Comparison of ENCODE assay signal across 15 mouse cellular contexts in the genomic region with DNA sequence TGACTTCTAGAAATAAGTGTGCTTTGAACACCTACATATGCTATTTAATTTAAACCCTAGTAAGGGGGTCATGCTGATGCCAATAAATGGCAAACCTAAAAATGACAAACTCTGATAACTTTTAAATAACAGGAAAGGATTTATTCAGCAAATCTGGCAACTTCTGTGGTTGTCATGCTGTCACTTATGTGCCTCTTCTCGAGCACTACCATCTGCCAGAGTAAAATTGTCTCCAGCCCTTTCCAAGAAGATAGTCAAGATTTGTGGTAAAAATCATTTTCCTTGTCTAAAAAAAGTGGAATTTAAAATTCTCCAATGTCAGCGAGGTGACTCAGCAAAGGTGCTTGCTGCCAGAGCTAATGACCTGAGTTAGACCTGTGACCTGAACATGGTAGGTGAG.
"Had no signal": no experiment of that assay in that cellular context is flagged by ENCODE, and none has a peak within 500 bp of the region (broad histone marks: within the 10 kb centered on the region; RNA-seq: fewer than 3 reads in every experiment).

No protein-coding gene starts in this region.

- H3K4me1 ChIP-seq: limb, embryonic 15.5 days; liver, embryonic 13.5 days; midbrain, embryonic 12.5 days; neural tube, embryonic 13.5 days had no signal

- ATAC-seq: midbrain, embryonic 16.5 days had no signal

- H3K4me3 ChIP-seq: limb, embryonic 15.5 days; liver, embryonic 13.5 days; midbrain, embryonic 12.5 days; neural tube, embryonic 13.5 days had no signal

- H3K9me3 ChIP-seq: limb, embryonic 15.5 days; liver, embryonic 13.5 days; midbrain, embryonic 12.5 days; neural tube, embryonic 13.5 days had no signal

- DNase-seq: kidney, adult 11 months; kidney, adult 9 months; kidney, postnatal 36 days; liver, embryonic 13.5 days; lung, adult 18-20 months; retina, postnatal 1 day; right cerebral cortex, postnatal 14 days; thymus, adult 2 months; thymus, postnatal 25 days had no signal

- H3K36me3 ChIP-seq: limb, embryonic 15.5 days; liver, embryonic 13.5 days; midbrain, embryonic 12.5 days; neural tube, embryonic 13.5 days had no signal

- H3K27ac ChIP-seq: kidney, postnatal 0 days; limb, embryonic 15.5 days; liver, embryonic 13.5 days; midbrain, embryonic 12.5 days; neural tube, embryonic 13.5 days; stomach, postnatal 0 days had no signal

- H3K9ac ChIP-seq: limb, embryonic 15.5 days; liver, embryonic 13.5 days; midbrain, embryonic 12.5 days; neural tube, embryonic 13.5 days had no signal

- H3K27me3 ChIP-seq: limb, embryonic 15.5 days; liver, embryonic 13.5 days; midbrain, embryonic 12.5 days; neural tube, embryonic 13.5 days had no signal

- H3K4me2 ChIP-seq: limb, embryonic 15.5 days; liver, embryonic 13.5 days; midbrain, embryonic 12.5 days; neural tube, embryonic 13.5 days had no signal
